Mouse (Mus musculus): ENCODE measurements around the gene Nxpe5.

Nxpe5 gene

GRCm38 (mm10) chr5:138253061-138253460 lies 27.4 kb downstream of the Nxpe5 start:
- in situ Hi-C loops (cut with MseI, MboI): loop anchor here (5.0 kb wide), 1 partner anchor 46 kb away; no protein-coding TSS in a partner anchor

GRCm38 (mm10) chr5:138255353-138256093 lies 29.8 kb downstream of the Nxpe5 start, which contains the start of gene Lamtor4:
Gene Lamtor4, plus strand, starts transcription at chr5:138255482.
- in situ Hi-C loops (cut with MseI, MboI): no loop called here

GRCm38 (mm10) chr5:138256094-138256467 lies 30.4 kb downstream of the Nxpe5 start:
- in situ Hi-C loops (cut with MseI, MboI): no loop called here

DNA sequence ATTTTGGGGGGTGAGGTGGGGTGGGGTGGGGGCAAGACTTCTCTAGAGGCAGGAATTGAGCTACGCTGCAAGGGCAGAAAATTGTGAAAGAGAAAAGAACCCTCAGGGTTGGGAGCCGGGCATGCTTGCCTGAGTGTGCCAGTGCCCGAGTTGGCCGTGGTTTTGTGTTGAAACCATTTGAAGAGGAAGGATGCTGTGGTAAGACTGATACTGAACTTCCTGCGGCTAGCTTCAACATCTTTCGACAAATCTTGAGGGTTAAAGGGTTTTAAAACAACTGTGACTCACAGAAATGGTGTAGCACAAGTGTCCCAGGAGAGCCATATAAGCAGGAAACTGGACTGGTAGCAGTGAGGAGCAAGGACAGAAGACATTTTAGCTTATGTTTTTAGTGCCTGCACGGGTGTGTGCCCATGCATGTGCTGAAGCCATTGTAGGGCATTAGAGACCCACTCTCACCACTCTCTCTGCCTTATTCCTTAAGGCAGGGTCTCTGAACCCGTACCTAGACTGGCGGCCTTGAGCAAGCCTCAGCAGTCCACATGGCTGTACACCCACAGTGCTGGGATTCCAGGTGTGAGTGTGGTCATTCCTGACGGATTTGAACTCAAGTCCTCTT lies 31.4 kb downstream of the Nxpe5 start:
- in situ Hi-C loops (cut with MseI, MboI): no loop called here

GRCm38 (mm10) chr5:138257585-138257978 lies 31.9 kb downstream of the Nxpe5 start:
- in situ Hi-C loops (cut with MseI, MboI): no loop called here

DNA sequence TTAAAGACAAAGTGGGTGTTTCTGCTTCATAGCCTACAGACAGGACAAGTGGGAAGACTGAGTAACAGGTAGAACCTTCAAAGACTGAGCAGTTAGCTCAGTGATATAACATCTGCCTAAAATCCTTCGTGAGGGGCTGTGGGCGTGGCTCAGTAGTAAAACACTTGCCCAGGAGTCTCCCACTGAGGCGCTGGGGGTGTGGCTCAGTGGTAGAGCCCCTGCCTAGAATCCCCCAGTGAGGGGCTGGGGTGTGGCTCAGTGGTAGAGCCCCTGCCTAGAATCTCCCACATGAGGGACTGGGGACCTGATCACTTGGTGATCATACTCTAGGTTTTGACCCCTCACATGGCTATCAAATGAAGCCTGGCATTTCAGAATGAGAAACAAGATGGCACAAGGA lies 32.4 kb downstream of the Nxpe5 start:
- in situ Hi-C loops (cut with MseI, MboI): no loop called here

- in situ Hi-C loops (cut with MseI, MboI): no loop called here
Observed at GRCm38 (mm10) chr5:138258542-138258941, 32.8 kb downstream of the Nxpe5 start.

DNA sequence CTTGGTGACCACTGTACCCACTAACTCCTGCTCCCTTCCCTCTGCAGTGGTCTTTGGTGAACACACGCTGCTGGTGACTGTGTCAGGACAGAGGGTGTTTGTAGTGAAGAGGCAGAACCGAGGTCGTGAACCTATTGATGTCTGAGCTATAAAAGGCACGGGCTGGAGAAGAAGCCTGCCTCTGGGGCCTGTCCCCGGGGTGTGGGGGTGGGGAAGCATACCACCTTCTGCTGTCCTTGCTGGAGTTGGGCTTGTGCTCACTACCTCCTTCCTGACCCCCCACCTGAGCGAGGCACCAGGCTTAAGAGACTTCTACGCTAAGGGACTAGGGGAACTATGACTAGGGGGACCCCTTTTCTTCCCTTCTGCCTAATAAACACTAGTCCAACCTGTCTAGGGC lies 33.3 kb downstream of the Nxpe5 start:
- in situ Hi-C loops (cut with MseI, MboI): no loop called here

GRCm38 (mm10) chr5:138260051-138260450 lies 34.4 kb downstream of the Nxpe5 start:
- in situ Hi-C loops (cut with MseI, MboI): no loop called here

GRCm38 (mm10) chr5:138260834-138261233 lies 35.1 kb downstream of the Nxpe5 start:
- in situ Hi-C loops (cut with MseI, MboI): no loop called here

DNA sequence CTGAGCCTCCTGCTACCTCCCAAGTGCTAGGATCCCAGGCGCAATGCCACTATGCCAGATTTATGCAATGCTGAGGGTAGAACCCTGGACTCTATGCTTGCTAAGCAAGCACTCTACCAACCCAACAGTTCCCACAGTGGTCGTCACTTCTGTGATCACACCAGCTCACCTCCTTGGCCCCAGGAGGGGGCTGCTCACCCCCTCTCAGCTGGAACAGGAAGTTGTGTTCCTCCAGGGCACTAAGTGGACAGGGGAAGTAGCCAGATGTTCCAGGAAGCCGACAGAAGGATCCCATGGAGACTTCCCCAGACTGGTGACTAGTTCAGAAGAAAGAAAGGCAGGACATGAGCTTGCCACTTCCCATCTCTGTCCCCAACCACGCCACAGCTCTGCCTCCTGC lies 36.3 kb downstream of the Nxpe5 start:
- in situ Hi-C loops (cut with MseI, MboI): no loop called here

- in situ Hi-C loops (cut with MseI, MboI): no loop called here
Observed at GRCm38 (mm10) chr5:138262582-138263240, 37.0 kb downstream of the Nxpe5 start.

- in situ Hi-C loops (cut with MseI, MboI): no loop called here
Observed at GRCm38 (mm10) chr5:138263260-138264206, 37.8 kb downstream of the Nxpe5 start, which contains the start of gene BC037034. Gene BC037034, minus strand, starts transcription at chr5:138264033.

GRCm38 (mm10) chr5:138264207-138264578 lies 38.5 kb downstream of the Nxpe5 start:
- in situ Hi-C loops (cut with MseI, MboI): no loop called here

DNA sequence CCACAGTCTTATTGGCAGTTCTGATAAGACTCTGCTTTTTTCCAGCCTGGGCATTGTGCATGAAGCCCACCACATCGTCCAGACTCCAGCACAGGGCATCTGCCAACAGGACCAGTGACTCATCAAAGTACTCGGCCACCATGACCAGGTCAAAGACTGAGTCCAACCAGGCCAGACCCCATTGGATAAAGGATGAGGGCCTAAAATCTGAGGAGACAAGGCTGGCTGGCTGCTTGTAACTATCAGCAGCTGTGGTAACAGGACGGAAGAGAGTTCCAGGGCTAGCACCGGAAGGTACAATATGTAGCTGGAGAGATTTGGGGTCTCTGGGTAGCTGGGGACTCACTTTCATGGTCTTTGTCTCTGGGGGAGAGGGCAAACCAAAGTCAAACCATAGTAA lies 40.0 kb downstream of the Nxpe5 start:
- in situ Hi-C loops (cut with MseI, MboI): no loop called here

GRCm38 (mm10) chr5:138267114-138267513 lies 41.4 kb downstream of the Nxpe5 start:
- in situ Hi-C loops (cut with MseI, MboI): no loop called here

DNA sequence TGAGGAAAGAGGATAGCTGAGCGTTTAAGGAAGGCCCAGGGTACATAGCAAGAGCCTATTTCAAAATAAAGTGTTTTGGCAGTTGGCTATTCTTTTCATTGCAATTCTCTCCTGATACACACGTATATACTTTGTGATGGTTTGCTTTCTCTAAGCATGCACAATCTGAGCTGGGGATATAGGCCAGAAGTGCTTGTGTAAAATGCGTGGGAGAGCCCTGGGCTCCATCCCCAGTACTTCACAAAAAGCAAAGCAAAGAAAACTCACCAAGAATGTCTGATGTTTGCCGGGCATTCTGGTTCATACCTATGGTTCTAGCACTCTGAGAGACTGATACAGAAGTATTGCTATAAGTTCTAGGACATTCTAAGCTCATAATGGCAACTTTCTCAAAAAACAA lies 43.3 kb downstream of the Nxpe5 start:
- in situ Hi-C loops (cut with MseI, MboI): no loop called here

DNA sequence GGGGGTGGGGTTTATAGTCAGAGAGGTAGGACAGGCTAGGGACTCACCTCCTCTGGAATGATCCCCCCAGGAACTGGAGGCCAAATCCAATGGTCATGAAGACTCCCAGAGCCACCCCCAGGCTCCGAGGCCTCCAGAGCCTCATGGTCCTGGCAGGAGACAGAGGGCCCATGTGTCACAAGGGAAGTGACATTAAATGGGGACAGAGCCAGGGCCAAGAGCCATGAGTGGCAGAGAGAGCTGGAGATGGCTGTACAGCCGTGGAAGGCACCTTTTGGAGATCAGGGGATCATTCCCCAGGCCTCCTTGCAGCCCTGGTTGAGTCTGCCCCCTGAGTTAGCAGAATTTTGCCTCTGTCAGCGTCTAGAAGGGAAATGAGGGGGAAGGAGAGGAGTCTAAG lies 45.5 kb downstream of the Nxpe5 start:
- in situ Hi-C loops (cut with MseI, MboI): no loop called here

- in situ Hi-C loops (cut with MseI, MboI): no loop called here
Observed at GRCm38 (mm10) chr5:138272409-138272923, 46.8 kb downstream of the Nxpe5 start, which contains the start of gene Gal3st4. Gene Gal3st4, minus strand, starts transcription at chr5:138272840.

DNA sequence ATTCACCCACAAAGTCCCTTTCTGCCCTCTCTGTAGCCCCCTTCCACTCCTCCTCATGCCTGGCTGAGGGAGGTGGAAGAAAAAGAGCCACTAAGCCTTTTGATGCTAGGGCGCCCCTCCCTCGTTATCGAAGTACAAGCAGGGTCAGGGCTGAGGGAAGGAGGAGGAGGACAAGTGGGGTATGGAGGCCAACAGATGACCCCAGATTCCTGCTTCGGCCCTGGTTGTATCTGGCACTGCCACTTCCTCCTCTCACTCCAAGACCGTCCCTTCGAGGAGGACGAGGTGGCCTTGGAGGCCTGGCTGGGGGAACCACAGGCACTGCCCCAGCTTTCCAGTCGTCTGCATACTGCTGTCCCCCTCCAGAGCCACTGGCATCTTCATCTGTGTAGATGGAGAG lies 48.5 kb downstream of the Nxpe5 start:
- in situ Hi-C loops (cut with MseI, MboI): no loop called here

Measured in mouse trophoblast stem cell (cell line).